Mouse (Mus musculus): ENCODE measurements around the gene Hist1h4a.
"Not testable (repeated sequence)": the region's sequence is repeated elsewhere in the genome, so short reads cannot be mapped to it uniquely, and the experiment has no call there.

The Hist1h4a gene

DNA sequence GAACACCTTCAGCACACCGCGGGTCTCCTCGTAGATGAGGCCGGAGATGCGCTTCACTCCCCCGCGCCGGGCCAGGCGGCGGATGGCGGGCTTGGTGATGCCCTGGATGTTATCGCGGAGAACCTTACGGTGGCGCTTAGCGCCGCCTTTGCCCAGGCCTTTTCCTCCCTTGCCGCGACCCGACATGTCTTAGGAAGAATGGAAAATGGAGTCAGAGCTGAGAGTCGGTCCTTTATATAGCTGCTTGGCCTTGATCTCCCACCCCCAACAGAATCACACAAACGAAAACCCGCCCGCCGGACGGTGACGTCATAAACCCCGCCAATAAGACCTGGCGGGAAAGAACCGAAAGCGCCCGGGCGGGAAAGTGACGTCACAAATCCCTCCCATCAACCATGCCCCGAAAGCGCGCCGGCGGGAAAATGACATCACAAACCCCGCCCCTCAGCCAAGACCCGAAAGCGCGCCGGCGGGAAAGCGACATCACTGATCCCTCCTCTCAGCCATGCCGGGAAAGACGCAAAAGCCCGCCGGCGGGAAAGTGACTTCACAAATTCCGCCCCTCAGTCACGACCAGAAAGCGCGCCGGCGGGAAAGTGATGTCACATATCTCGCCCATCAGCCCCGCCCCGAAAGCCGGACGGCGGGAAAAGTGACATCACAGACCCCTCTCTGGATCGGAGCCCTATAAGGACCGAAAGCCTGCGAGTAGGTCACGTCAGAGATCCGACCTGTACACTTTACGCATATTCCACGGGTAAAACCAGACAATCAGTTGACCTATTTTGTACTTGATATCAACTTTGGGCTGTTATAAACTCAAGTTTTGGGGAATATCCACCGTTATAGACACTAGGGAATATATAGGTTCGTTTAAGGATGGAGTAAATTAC lies at the start of gene Hist1h4a:
TSS of gene Hist1h4a (minus strand) at position 259 of the 893 bp plus-strand sequence.
- peak; percentile 100 for DNase-seq (ENCODE audit: extremely low spot score)

DNA sequence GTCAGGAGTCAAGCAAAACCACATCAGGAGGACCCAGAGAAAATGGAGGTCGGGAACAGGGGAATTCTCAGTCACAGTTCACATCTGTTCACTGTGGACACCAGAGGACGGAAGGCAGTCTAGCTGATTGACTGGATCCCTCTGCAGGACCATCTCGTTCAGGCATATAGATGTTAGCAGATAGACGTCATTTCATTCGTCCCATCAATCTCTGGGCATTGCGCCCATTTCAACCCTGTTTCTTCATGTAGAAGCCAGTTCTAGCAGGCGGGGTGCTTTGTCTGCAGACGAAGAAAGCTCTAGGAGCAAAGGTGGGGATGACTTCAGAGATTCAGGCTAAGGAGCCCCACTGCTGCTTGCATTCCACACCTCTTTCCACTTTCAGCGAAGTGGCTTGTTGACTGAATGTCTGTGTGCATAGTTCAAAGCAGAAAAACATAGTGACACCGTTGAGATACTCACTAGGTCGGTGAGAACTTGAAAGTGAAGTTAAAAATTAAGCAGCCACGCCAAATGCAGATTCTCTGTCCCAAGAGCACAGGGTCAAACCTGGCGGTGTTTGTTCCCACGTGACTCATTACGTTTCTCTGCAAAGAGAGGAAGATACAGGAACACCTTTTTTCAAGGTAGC lies 45.5 kb upstream of the Hist1h4a start, which contains the start of gene Slc17a2:
TSS of gene Slc17a2 (plus strand) at position 572 of the 631 bp plus-strand sequence.
- no peak for DNase-seq (ENCODE audit: extremely low spot score)

GRCm38 (mm10) chr13:23804532-23804931 lies 43.5 kb upstream of the Hist1h4a start:
- no peak for DNase-seq (ENCODE audit: extremely low spot score)

DNA sequence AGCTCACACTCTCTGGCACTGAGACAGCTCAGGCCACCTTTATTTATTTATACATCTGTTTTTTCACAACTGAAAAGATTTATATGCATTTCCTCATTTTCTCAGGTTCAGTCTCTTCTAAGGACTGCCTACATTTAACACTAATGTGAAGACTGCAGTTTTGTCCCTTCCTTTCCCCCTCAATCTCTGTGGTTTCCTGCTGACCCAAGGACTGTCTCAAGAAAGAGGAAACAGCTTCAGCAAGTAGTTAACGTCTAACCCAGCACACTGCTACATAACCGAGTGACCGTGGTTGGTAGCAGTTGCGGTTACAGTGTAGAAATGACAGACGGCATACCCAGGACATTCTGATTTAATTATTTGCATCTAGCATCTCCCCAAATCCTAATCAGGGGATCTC lies 38.4 kb upstream of the Hist1h4a start:
- DNase-seq (ENCODE audit: extremely low spot score): no peak

GRCm38 (mm10) chr13:23792520-23792919 lies 31.5 kb upstream of the Hist1h4a start:
- DNase-seq (ENCODE audit: extremely low spot score): peak; percentile 51

- no peak for DNase-seq (ENCODE audit: extremely low spot score)
Observed at GRCm38 (mm10) chr13:23779025-23779424, 18.0 kb upstream of the Hist1h4a start.

DNA sequence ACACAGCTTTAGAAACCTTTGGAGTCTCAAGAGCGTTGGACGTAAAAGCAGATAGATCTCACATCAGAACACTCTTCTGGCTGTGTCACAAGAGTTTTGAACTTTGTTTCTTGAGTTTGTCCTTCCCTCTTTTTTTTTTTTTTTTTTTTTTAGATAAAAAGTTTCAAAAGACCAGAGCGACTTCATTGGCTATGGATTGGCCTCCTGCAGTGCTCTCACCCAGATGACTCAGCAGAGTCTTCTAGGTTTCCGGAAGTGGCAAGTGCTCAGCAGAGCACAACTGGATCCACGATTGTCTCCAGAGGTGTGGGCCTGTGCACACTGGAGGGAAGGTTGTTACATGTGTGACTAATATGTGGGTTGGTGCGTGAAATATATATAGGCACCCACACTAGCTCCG lies 17.3 kb upstream of the Hist1h4a start:
- DNase-seq (ENCODE audit: extremely low spot score): no peak

DNA sequence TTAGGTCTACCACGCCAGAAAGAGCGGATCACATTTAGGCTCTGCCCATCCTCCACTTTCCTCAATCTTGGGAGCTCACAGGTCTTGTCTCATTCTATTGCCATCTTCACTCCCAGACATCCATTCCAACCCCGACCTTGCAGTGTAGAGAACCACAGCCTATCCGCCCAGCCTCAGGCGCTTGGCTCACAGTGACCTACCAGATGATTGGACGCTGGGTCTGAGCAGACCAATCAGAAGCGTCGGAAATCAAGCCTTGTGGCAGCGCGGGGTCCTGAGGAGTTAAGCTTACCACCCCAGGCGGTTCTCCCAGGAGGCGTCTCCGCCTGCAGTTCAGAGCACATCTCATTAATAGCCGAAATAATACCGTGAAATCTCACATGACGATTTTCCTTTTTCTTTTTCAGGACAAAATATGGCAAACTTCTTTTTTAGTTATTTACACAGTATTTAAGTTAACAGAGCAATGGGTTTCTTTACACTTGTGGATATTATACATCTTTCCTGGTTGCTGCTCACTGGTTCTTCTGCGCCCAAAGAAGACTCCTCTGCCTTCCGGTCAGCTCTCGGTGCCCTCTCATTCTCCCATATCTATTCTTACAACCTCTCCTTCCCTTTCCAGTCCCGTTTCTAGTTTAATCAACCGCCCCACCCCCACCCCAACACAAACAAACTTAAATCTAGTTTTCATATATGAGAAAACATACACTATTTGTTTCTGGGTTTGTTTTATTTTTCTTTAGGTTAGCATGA lies 11.7 kb upstream of the Hist1h4a start:
- peak; percentile 64 for DNase-seq (ENCODE audit: extremely low spot score)

DNA sequence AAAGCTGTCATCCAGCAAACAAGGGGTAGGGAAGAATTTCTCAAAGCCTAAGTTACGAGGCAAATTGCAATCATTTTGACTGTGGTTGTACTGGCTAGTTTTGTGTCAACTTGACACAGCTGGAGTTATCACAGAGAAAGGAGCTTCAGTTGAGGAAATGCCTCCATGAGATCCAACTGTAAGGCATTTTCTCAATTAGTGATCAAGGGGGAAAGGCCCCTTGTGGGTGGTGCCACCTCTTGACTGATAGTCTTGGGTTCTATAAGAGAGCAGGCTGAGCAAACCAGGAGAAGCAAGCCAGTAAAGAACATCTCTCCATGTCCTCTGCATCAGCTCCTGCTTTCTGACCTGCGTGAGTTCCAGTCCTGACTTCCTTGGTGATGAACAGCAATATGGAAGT lies 8.6 kb upstream of the Hist1h4a start, which contains the start of gene Trim38:
TSS of gene Trim38 (plus strand) at position 301 of the 400 bp plus-strand sequence.
- DNase-seq (ENCODE audit: extremely low spot score): not testable (repeated sequence)

- DNase-seq (ENCODE audit: extremely low spot score): no peak
Observed at GRCm38 (mm10) chr13:23768834-23769397, 7.9 kb upstream of the Hist1h4a start.

DNA sequence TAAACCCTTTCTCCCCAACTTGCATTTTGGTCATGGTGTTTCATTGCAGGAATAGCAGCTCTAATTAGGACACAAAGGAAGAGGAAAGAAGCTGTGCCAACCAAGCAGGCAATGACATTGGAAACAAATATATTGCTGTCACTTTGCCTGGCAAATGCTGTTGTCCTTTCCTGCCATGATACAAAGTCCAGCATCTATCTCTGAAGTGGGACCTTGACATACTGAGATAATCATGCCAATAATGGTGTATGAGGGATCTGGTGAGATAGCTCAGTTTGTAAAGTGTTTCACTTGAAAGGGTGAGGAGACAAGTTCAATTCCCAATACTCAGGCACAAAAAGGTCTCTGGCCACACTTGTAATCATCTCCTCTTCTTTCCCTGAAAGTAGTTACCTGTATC lies 5.7 kb upstream of the Hist1h4a start:
- DNase-seq (ENCODE audit: extremely low spot score): no peak

- no peak for DNase-seq (ENCODE audit: extremely low spot score)
Observed at GRCm38 (mm10) chr13:23765172-23765513, 4.1 kb upstream of the Hist1h4a start.

- peak; percentile 70 for DNase-seq (ENCODE audit: extremely low spot score)
Observed at GRCm38 (mm10) chr13:23764324-23765171, 3.5 kb upstream of the Hist1h4a start.

DNA sequence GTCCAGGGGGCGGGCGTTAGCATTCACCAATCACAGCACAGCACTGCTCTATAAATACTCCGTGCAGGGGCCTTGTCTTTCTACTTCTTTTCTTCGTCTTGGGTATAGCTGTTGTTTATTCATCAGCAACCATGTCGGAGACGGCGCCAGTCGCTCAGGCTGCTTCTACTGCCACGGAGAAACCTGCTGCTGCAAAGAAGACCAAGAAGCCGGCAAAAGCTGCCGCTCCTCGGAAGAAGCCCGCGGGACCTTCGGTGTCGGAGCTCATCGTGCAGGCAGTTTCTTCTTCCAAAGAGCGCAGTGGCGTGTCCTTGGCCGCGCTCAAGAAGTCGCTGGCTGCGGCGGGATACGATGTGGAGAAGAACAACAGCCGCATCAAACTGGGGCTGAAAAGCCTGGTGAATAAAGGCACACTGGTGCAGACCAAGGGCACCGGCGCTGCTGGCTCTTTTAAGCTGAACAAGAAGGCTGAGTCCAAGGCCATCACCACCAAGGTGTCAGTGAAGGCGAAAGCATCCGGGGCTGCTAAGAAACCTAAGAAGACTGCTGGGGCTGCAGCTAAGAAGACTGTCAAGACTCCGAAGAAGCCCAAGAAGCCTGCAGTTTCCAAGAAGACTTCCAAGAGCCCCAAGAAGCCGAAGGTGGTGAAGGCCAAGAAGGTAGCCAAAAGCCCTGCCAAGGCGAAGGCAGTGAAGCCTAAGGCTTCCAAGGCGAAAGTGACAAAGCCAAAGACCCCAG lies 2.7 kb upstream of the Hist1h4a start, which contains the start of gene Hist1h1a:
TSS of gene Hist1h1a (plus strand) at position 81 of the 738 bp plus-strand sequence.
- DNase-seq (ENCODE audit: extremely low spot score): peak; percentile 95

DNA sequence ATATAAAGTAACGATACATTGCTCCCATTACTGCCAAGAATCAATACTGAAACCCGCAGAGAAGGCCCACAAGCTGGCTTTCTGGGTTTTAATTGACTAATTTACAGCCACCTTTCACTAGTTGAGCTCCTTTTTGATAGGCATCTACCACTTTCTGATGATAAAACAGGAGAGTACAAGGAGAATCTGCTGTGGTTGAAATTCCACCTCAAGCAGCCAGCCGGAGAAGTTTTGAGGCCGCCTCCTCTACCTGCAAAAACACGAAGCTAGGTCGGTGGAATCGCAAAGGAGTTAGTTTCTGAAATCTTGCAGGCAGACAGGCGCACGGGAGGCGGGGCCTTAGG lies 2.2 kb upstream of the Hist1h4a start:
- DNase-seq (ENCODE audit: extremely low spot score): no peak

GRCm38 (mm10) chr13:23761871-23762821 lies 1.1 kb upstream of the Hist1h4a start, which contains the start of gene Hist1h3a:
Gene Hist1h3a, minus strand, starts transcription at chr13:23762386.
- DNase-seq (ENCODE audit: extremely low spot score): peak; percentile 90

DNA sequence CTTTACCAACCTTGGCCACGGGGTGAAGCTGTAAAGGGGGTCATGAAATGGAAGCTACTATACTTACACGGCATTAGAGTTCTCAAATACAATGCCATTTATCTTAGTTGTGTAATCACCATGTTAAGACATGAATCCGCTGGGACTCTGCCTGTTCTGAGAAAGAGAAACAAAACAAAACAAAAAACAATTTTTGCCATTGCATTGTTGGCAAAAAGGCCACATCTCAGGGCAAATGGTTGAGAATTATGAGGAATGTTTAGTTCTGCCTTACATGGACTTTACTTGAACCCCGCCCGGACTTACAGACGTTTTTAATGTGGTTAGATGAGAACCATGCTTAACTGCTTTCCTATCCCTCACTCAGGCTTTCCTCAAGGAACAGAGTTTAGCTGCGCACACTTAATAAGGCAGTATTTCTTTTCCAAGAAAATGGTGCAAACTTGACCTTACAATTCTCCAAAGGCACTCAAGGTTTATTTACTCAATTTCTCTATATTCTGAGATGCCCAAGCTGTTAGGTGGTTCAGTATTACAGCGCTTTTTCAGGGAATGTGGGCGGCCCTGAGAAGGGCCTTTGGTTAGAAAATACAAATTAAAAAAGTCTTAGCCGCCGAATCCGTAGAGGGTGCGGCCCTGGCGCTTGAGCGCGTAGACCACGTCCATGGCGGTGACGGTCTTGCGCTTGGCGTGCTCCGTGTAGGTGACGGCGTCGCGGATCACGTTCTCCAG lies 624 bp downstream of the Hist1h4a start:
- DNase-seq (ENCODE audit: extremely low spot score): peak; percentile 72

- no peak for DNase-seq (ENCODE audit: extremely low spot score)
Observed at GRCm38 (mm10) chr13:23759916-23760239, 1.2 kb downstream of the Hist1h4a start.

Data from embryo, embryonic 9.5 days (tissue).